Mouse (Mus musculus) liver, embryonic 14.5 days (tissue): ENCODE data around the gene Ankib1. TPM values are rescaled to one million over a fixed set of nuclear protein-coding genes. Genes with fewer than 3 reads are reported as not detected.
A peak's percentile ranks its signal among the peaks of the same experiment; 100 is the strongest.

Experiments used
- ATAC-seq: fragments of 200-750 bp; cut with Nextera tagmentation; 2 replicates; pipeline ENCODE4 v1.8.0; 2017; ENCODE audit warnings: moderate number of reproducible peaks, mild to moderate bottlenecking, moderate library complexity; ENCODE audit not compliant: insufficient read depth
- DNase-seq, 3 experiments: peaks; one replicate each; pipeline ENCODE4 v3.0.0-alpha.2; 2012 to 2013; ENCODE audit warnings: low read depth in 3 of 3, low spot score in 3 of 3
- H3K27ac ChIP-seq: fragments of 300-500 bp; sonication (generic); 2 replicates; pipeline ENCODE4 v1.5.1; 2014; ENCODE audit warnings: moderate library complexity, mild to moderate bottlenecking, control low read depth, inconsistent platforms
- H3K27me3 ChIP-seq: fragments of 300-500 bp; sonication (generic); 2 replicates; pipeline ENCODE4 v1.6.1; 2014; ENCODE audit warnings: mild to moderate bottlenecking, low read length, moderate library complexity; ENCODE audit not compliant: control insufficient read depth, insufficient read depth
- H3K36me3 ChIP-seq: fragments of 300-500 bp; sonication (generic); replicated peaks from 2 replicates; pipeline ENCODE4 v1.6.1; 2014; ENCODE audit warnings: low read depth; ENCODE audit not compliant: control insufficient read depth, insufficient read depth
- H3K4me1 ChIP-seq, 2 experiments: fragments of 200-500 bp in 1 of 2; fragments of 300-500 bp in 1 of 2; sonication (generic) in 1 of 2; replicated peaks; 2 replicates each; pipeline ENCODE4 v1.6.1; 2012 to 2014; ENCODE audit warnings: antibody characterized with exemption in 1 of 2, inconsistent platforms in 1 of 2, low read length in 1 of 2; ENCODE audit not compliant: control insufficient read depth in 2 of 2, insufficient read depth in 2 of 2
- H3K4me2 ChIP-seq: fragments of 300-500 bp; sonication (generic); 2 replicates; pipeline ENCODE4 v1.6.1; 2014; ENCODE audit warnings: low read depth, mild to moderate bottlenecking, control low read depth, moderate library complexity
- H3K4me3 ChIP-seq, 2 experiments: fragments of 200-500 bp in 1 of 2; fragments of 300-500 bp in 1 of 2; sonication (generic) in 1 of 2; 2 replicates each; pipeline ENCODE4 v1.5.1; 2012 to 2014; ENCODE audit warnings: low read depth in 2 of 2, low read length in 2 of 2, mild to moderate bottlenecking in 2 of 2, control low read depth in 1 of 2, inconsistent platforms in 1 of 2, moderate library complexity in 1 of 2; ENCODE audit not compliant: insufficient read depth in 1 of 2
- H3K9ac ChIP-seq: fragments of 300-500 bp; sonication (generic); replicated peaks from 2 replicates; pipeline ENCODE4 v1.6.1; 2014; ENCODE audit warnings: mild to moderate bottlenecking, control low read depth, moderate library complexity
- H3K9me3 ChIP-seq: fragments of 300-500 bp; sonication (generic); 2 replicates; pipeline ENCODE4 v1.6.1; 2016; ENCODE audit warnings: low read length, mixed read lengths; ENCODE audit not compliant: control insufficient read depth
- CTCF ChIP-seq: IDR thresholded peaks from 2 replicates; pipeline ENCODE4 v1.5.1; 2016; ENCODE audit warnings: antibody characterized with exemption, low read depth, control low read depth
- EP300 ChIP-seq: IDR thresholded peaks from 2 replicates; pipeline ENCODE4 v1.6.1; 2016; ENCODE audit warnings: antibody characterized with exemption, low read depth
- WGBS: fragments of 180-500 bp; shearing (Covaris S2); extraction: QIAGEN DNeasy Blood & Tissue Kit; methylation state at CpG from one replicate; pipeline ENCODE4 v1.1.7; 2014; ENCODE audit not compliant: insufficient replicate concordance; 5-methylcytosine and 5-hydroxymethylcytosine counted together
- polyA plus RNA-seq, 2 experiments: library from polyadenylated mRNA; depleted of rRNA in 1 of 2; stranded (reverse) in 1 of 2; unstranded in 1 of 2; fragments of >200 nt; fragmentation: Nextera tagmentation in 1 of 2; extraction: Ambion mirVana in 1 of 2; gene quantifications; 2 replicates each; pipeline versions ENCODE4 v1.2.1 to v1.2.3; 2012 to 2014

Ankib1 gene
- polyA plus RNA-seq (2012; rRNA removed) (2.3 and 3.1 TPM in 2 replicates), polyA plus RNA-seq (2014; fragmentation: Nextera tagmentation; extraction: Ambion mirVana) (3.8 and 4.3 TPM in 2 replicates)

DNA sequence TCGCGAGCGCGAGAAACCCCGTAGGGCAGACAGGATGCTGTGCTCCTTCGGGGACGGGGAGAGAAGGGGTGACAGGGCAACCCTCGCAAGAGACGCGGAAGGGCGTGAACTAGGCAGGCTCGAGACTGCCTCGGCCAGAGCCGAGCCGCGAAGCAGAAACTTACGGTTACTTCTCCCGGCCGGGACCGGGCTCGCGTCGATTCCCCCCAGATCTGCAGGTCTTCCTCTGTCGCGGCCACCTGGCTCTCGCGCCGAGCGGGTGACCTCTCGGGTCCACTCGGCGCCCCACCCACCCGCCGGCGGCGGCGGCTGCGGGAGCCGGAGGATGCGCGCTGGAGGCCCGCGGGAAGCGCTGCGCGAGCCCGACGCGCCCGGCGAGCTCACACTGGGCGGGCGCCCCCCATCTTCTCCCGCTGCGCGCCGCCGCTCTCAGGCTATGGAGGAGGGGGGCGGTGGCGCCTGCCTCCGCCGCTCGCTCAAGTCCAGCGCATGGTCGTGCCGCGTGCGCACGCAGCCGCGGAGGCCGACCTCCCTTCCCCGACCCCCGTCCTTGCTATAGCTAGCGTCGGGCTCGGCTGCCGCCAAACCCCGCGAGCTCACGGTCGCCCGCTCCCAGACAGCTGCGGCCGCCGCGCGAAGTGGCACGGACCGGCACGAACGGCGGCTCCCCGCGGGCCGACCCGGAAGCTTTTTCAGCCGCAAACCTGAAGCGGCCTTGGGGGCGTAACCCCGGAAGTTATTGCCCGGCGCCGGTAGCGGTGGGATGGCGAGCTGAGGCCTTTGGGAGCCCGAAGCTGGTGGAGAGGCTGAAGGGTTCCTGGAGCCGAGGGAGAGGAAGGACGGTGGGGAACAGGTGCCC lies at the start of gene Ankib1, which contains the start of gene Krit1:
TSS of gene Ankib1 (minus strand) at position 493 of the 859 bp plus-strand sequence.
TSS of gene Krit1 (plus strand) at position 752 of the 859 bp plus-strand sequence.
- peak within 1 kb of the TSS; percentile 82 for H3K9ac ChIP-seq
- WGBS: under 1% methylated on average over 98 of the region's 109 CpGs
- peak; percentile 86 for ATAC-seq
- H3K36me3 ChIP-seq: no peaks in the 10 kb centered on the region
- no peaks in the 10 kb centered on the region for H3K9me3 ChIP-seq
- TF ChIP-seq EP300: no peak
- TF ChIP-seq CTCF: no peak
- peak within 1 kb of the TSS; percentile 96 for H3K4me2 ChIP-seq
- peaks cover 14 to 15% of the 10 kb centered on the region in 2 experiments for H3K4me1 ChIP-seq
- H3K27me3 ChIP-seq: no peaks in the 10 kb centered on the region
- H3K4me3 ChIP-seq: peak within 1 kb of the TSS; percentile 87 to 97
- peak; percentile 69 to 72 (median 69) for DNase-seq
- peak within 1 kb of the TSS; percentile 93 for H3K27ac ChIP-seq

DNA sequence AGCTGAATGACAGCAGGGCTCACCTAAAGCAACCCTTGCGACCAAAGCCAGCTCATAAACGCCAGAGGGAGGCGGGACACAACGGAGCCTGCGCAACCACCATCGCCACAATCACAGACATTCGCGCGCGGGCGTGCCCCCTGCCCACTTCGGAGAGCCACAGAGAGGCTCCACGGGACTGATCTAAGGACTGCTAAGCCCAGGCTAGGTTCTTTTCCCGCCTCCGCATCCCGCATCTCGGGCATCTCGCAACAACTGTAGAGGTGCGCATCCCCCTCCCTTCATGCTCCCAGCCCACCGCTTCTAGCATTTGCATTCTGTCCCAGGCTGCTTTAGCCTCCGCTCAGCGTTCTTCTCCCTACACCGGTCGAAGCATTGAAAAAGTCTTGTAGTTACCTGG lies 42.3 kb upstream of the Ankib1 start, which contains the start of gene Lrrd1:
TSS of gene Lrrd1 (plus strand) at position 148 of the 400 bp plus-strand sequence.
- H3K27ac ChIP-seq: no peak within 1 kb of the TSS
- no peaks in the 10 kb centered on the region for H3K27me3 ChIP-seq
- H3K4me1 ChIP-seq: no peaks in the 10 kb centered on the region
- no peak within 1 kb of the TSS for H3K9ac ChIP-seq
- TF ChIP-seq CTCF: no peak
- TF ChIP-seq EP300: no peak
- no peaks in the 10 kb centered on the region for H3K9me3 ChIP-seq
- H3K4me2 ChIP-seq: 0 out of 2 replicates have a peak within 1 kb of the TSS, but pooled peaks have one; percentile 2
- DNase-seq (no peak), ATAC-seq (no peak)
- WGBS: 21% methylated on average over 24 of the region's 24 CpGs
- H3K4me3 ChIP-seq: 0 out of 4 replicates have a peak within 1 kb of the TSS, but pooled peaks of 1 of the 2 experiments have one; percentile 7
- no peaks in the 10 kb centered on the region for H3K36me3 ChIP-seq

DNA sequence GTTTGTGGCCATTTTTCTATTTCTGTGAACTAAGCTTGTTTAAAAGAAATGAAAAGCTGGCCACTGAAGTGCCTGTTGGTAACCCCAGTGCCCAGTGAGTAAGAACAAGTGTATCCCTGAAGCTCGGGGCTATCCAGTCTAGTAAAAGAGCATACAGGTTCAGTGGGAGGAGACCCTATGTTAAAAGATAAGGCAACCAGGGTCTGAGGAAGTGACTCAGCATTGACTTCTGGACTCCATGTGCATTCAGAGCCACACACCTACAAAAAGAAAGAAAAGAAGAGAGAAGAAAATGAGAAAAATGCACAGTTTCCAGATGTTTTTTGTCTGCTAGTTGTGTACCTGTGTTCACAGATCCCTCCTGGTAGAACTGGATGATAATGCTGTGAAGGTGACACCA lies 31.4 kb upstream of the Ankib1 start:
- no peak for DNase-seq
- Histone ChIP-seq H3K9me3 (no peaks in the 10 kb centered on the region), H3K36me3 (peaks cover 5% of the 10 kb centered on the region), H3K4me3 (no peak overlapping the region), H3K27ac (no peak overlapping the region), H3K9ac (no peak overlapping the region), H3K4me1 (peaks cover 0 to 4% of the 10 kb centered on the region in 2 experiments), H3K4me2 (no peak overlapping the region), H3K27me3 (no peaks in the 10 kb centered on the region)
- TF ChIP-seq EP300: no peak
- TF ChIP-seq CTCF: no peak
- 17% methylated on average over 1 of the region's 1 CpGs for WGBS
- ATAC-seq: no peak

DNA sequence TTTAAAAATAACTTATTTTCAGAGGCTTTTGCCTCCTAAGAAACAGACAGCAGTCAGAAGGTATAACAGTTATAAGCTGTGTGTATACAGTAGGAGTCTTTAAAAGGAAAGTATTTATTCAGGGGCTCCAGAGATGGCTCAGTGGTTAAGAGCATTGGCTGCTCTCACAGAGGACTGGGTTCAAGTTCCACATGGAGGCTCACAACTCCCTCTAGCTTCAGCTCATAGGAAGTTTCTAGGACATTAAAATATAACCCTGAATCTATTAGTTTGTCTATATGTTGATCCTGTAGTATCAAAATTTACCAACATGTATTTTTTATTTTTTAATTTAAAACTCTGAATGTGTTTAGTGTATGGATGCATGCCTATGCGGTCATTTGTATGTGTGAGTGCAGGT lies 5.7 kb upstream of the Ankib1 start:
- WGBS: 92% methylated on average over 1 of the region's 1 CpGs
- ATAC-seq: no peak

More for the DNA sequence above, 5.7 kb upstream of the Ankib1 start:
- Histone ChIP-seq H3K9ac (no peak overlapping the region), H3K36me3 (peaks cover 9% of the 10 kb centered on the region), H3K27ac (no peak overlapping the region), H3K4me2 (no peak overlapping the region), H3K27me3 (no peaks in the 10 kb centered on the region), H3K4me1 (peaks cover 0 to 5% of the 10 kb centered on the region in 2 experiments; a peak in 2 of 4 replicates), H3K4me3 (no peak overlapping the region), H3K9me3 (no peaks in the 10 kb centered on the region)
- peak; percentile 10; the same call in 1 of the 2 replicates for TF ChIP-seq CTCF
- TF ChIP-seq EP300: no peak
- no peak for DNase-seq
